Mouse (Mus musculus) spleen, postnatal 14 days (tissue): Measurements from ENCODE around the gene St7.

Source experiments
- DNase-seq, 2 experiments: peaks; one replicate each; pipeline ENCODE4 v3.0.0; 2021 to 2022; ENCODE audit warnings: low spot score in 2 of 2

The St7 gene

DNA sequence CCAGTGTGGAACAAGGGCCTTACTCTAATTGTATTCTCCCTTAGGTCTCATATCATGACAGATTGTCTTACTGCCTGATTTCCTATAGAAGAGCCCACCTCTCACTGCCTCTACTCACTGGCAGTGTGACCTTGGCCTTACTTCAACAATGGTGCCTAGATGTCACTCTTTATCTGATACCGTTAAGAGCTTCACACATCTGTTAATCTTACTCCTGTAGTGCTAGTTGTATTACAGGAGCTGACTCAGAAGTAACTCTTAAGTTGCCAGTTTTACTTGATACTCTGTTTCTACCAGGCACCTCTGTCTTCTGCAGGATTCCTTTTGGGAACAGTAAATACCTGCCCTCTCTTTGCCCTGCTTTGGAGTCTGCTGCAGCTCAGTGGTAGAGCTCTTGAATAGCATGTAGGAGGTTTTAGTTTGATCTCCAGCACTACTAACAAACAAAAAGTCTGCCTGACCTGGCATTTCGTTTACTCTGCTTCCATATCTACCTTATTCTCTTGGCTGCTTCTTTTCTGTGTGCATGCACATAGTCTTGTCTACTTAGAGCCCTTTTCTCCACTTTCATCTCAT, 121.4 kb downstream of the St7 start:
- no peak for DNase-seq

DNA sequence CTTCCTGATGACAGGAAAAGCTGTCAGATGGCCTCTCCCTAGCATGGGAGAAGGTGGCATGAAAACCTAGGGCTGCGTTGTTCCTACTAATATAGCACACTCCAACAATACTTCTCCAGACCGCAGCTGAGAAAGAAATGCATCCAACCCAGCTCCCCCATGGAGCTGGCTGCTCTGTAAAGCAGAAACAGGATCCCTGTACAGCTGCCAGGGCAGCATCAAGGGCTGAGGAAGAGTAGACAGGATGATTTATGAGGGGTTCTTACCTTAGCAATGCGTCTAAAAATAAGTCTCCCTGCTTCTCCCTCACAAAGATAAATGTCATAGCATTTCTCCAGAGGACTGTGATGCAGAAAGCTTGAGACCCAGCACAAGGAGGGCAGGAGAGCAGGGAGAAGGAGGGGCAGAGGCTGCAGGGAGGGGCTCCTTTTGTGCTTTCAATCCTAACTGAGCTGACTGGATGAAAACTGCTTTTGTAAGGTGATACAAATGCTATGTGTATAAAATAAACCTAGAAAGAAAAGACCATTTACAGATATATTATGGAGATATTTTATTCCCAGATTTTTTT, 124.2 kb downstream of the St7 start:
- DNase-seq, result no peak

DNA sequence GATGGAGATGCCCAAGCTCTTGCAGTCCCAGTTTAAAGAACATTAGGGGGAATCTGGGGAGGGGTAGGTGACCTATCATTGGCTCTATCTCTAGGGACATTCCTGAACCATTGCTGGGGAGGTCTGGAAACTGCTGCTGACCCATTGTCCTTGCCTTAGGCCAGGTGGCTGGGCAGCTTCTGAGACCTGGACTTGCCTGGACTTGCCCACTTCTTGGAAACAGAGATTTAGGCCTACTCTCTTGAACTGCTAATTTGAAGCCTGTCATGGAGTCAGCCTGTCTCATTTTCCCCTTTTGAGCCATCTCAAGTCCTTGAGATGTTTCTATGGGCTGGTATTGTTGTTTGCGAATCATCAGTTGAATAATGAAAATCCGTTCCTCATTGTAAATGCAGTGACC, 130.9 kb downstream of the St7 start:
- no peak for DNase-seq

DNA sequence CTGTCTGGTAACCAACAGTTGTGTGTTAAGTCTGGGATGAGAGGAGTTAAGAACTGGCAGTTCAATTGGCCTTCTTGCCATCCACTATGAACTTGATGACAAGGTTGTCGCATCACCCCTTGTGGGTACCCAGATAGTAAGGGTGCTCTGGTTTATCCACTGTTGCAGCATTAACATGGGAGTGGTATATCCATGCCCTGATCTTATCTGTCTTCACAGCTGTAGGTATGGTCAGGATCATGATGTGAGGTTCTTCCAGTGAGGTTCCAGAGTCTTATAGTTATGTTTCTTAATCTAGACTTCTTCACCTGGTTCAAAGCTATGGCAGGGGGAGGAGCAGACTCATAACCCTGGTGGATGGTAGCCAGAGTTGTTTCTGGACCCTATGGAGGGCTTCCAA, 132.0 kb downstream of the St7 start:
- no peak for DNase-seq

DNA sequence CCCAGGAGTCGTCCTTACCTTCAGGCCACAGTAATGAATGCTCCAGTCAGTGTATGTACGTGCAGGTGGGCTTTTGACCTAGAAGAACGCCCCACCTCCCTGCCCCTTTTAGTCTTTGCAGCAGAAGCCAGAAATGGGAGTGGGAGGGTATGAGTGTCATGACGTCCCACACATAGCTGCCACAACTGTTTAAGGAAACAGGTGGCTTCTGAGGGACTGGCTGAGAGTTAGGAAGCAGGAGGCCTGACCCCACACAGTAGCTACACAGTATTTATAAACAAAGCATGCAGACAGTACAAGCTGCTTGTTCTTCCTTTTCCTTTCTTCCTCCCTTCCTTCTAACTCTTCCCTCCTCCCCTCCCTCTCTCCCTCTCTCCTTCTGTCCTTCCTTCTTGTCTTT, 135.6 kb downstream of the St7 start:
- no peak for DNase-seq

DNA sequence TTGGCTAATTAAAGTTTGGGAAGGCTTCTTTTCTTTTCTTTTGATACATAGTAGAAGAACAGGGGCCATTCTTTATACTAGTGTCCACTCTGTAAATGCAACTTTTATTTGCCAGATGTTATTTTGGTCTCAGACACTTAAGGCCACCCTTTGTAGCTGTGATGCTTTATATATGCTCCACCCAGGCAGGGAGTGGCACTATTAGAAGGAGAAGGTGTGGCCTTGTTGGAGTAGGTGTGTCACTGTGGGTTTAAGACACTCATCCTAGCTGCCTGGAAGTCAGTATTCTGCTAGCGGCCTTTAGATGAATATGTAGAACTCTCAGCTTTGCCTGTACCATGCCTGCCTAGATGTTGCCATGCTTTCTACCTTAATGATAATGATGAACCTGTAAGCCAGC, 137.2 kb downstream of the St7 start:
- DNase-seq, result no peak

DNA sequence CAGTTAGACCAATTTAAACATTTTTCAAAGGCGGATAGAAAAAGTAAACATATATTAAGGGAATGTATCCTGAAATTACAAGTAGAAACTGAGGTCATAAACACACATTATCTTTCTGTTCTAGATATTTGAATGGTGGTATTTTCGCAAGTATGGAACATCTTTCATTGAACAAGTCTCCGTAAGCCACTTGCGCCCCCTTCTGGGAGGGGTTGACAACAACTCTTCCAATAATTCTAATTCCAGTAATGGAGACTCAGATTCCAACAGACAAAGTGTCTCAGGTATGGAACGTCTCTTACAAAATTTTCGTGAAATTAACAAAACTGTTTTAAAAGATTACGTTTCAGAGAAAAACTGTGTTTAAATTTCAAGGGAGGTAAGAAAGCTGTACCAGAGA, 141.8 kb downstream of the St7 start:
- DNase-seq, result peak; percentile 40 to 74

DNA sequence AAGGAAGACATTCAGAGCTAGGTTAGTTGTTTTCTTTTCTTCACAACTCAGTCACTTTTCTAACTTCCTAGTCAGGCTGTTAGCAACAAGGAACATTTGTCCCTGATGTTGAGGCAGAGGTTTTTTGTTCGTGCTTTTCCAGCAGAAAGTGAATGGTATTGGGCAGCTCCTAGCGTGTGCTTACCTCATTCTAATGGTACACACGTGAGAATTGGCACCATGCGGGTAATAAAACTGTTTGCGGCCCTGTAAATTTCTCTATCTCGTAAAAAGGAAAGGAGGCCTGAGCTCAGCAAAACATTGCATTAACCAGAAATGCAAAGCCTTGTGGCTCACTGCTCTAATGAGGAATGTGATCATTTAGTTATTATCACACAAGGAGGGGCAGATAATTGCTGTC, 143.0 kb downstream of the St7 start:
- DNase-seq, result no peak

DNA sequence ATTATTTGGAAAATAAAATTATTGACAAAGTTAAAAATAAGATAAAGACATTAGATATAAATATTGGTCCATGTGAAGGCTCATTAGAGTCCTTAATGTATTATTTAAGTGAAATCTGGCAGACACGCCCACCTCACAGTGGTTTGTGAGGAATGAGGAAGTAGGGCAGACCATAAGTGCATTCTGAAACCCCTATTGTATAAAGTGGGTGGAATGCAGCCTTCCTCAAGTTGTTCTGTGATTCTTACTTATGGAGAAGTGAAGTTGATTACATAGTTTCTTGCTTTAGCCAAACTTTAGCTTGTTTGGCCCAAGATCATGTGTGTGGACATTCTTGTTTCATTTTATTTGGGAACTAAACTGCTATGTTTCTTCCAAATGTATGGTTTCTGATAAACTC, 144.9 kb downstream of the St7 start:
- no peak for DNase-seq

DNA sequence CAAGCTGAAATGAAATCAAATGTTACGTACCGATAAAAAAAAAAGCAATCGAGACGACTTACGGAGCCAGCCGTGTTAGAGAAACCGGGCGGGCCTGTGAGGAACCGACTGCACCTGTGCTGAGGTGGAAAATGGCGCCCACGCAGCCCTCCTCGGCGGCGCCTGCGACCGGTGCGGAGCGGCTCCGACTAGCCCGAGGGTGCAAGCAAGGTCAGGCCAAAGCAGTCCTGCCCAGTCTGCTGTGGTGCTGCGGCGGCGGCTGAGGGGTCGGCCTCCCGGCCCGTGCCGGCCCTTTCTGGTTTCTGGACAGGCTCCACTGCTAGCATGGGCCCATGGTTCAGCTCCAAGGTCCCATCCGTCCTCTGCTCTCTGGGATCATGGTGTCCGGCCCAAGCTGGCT, 147.7 kb downstream of the St7 start:
- DNase-seq, result no peak

DNA sequence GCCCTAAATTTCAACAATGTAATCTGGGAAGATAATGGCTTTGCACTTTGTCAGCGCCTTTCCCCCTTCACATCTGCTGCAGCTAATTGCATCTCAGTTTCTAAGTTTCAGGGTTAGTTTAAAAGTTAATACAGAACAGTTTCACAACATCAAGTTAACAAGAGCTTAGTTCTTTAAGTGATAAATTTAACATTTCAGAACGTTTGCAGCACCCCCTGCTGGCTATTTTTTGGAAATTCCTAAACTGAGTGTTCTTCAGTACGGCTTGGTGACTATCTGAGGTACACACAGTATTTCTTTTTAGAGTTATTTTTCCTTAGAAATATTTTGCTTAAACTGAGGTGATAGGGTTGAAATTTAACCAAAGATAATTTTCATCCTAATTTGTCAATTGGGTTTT, 150.0 kb downstream of the St7 start:
- peak in 1 of 2 experiments; percentile 44 for DNase-seq

DNA sequence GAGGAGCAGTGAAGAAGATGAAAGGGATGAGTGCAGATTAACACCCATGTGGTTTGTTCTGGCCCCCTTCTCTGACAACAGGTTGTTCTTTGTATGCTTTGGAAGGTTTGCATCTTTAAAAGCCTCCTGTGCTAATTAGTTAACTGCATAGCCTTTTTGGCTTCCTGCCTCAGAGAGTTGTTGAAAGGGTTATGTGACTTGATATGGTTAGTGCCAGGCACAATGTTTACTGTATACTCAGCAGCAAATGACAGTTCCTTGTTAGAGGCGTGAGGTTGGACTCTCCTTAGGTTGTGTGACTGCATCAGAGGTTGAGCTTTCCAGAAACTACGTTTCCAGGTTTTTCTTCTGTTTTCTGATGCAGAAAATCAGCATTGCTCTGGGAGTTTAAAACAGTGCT, 158.6 kb downstream of the St7 start:
- no peak for DNase-seq

DNA sequence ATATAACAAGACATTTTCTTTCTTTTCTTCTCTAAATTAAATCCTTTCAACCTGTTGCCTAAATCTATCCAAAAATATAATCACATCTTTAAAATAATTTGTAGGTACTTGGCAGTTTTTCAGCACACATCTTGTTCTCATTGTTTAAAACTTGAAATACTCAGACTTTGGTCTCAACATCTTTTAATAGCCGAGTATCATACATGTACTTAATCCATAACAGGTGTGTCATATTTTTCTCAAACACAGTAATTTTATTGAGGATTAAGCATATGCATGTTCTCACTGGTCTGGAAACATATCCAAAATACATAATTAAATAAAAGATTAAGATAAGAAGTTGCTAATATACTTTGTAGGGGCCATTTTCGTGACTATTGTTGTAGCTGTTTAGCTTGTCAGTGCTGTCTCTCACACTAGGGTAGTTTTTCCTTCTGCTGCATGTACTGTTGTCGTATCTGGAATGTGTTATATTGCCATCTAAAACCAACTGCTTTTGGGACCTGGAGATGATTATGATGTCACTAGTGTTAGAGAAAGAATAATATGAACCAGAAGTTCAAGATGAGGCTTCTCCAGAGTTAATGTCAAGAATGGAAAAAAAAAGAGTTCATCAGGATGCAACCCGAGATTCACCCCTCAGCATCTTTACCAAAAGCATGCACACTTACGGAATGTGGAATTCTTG, 161.0 kb downstream of the St7 start:
- no peak for DNase-seq

DNA sequence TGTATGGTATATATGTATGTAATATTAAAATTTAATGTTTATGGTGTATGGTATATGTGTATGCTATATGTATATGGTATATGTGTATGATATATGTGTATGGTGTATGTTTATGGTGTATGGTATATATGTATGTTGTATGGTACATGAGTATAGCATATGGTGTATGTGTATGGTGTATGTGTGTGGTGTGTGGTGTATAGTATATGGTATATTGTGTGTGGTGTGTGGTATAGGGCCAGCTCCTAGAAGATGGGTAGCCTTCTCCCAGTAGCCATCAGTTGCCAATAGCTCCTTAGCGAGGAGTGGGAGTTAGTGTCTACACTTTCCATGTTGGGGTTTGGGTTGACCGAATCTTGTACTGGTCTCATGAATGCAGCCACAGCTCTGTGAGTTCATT, 162.9 kb downstream of the St7 start:
- DNase-seq, result no peak

DNA sequence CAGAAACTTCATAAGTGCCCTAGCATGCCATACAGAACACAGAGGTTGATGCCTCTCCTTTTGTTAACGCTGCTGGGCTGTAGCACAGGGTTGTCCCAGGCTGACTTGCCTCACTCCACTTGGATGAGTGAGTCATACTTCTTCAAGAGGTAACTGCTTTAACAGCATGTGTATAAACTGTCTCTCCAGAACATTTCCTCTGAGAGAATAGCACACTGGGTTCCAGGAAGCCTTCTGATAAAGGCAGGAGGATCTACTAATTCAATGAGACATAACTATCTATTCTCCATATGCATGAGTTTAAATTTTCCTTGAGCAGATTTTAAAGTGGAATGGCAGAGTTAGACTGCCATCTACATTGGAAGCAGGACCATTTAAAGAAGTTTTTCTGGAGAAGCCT, 166.8 kb downstream of the St7 start:
- no peak for DNase-seq

DNA sequence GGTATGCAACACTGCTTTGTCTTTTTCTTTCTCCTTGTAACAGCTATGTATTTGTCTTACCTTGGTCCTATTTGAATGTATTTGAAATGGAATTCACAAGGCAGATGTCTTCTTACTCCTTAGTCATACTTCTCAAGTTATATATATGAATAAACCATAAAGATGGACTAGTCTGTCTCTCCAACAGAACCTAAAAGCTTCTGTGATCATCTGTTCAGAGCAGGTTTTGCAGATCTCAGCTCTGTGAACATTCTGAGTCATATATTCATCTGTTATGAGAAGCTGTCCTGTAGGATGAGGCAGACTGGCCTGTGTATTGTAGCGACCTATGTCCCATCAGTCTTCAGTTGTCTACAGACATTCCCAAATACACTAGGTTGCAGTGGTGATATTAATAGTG, 167.7 kb downstream of the St7 start:
- no peak for DNase-seq

DNA sequence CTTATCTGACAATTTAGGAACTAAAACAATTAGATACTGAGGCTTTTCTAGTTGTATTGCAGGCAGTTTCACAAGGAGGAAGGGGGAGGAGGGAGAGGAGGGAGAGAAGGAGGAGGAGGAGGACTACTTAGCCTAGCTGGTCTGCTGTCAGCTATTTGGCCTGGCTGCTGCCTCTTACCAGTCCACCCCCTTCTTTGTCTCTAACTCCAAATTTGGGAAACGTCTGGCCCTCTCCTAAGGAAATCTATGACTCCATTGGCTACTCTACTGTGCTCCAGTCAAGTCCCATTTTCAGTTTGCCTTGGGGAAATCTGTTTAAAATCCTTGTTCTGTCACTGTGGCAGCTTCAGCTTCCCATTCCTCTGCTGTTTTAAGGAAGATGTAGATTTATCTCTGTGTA, 175.1 kb downstream of the St7 start:
- no peak for DNase-seq

DNA sequence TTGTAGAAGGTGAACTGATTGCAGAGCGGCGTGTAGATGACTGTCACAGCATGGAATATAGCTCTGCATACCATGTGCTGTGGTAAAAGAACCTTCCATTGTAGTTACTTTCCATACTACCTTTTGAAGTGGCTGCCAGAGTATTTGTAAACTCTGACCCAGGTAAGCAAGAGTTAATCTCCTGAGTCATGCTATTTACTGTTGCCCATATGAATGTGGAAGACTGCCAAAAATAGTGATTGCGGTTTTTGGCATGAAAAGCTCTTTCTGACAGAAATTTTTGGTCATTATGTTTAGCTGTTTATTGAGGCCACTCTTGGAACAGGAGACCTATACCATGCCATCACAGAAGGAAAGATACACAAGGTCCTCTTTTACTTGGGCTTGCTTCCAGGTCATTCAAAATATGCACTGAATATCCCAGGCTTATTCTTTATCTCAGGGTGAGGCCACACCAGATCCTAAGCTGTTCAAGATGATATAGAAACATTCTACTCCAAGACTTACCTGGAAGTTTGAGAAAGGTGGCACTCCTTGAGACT, 179.2 kb downstream of the St7 start:
- DNase-seq, result no peak

DNA sequence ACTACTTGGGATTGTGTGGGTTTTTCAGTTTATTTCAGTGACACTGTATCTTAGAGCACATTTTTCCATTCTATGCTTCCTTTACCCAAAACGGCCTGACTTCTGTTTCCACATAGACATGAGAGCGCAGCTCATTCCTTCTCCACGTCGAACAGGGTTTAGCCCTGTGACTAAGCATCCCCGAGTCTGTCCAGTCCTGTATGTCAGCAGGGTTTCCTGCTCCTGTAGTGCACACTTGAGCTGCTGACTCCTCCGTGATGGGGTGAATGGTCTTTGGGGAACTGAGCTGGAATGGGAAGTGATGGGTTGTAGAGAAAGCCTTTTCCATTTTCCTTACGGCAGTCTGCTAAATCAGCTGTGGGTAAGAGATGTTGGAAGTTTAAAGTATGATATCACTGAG, 182.9 kb downstream of the St7 start:
- no peak for DNase-seq

DNA sequence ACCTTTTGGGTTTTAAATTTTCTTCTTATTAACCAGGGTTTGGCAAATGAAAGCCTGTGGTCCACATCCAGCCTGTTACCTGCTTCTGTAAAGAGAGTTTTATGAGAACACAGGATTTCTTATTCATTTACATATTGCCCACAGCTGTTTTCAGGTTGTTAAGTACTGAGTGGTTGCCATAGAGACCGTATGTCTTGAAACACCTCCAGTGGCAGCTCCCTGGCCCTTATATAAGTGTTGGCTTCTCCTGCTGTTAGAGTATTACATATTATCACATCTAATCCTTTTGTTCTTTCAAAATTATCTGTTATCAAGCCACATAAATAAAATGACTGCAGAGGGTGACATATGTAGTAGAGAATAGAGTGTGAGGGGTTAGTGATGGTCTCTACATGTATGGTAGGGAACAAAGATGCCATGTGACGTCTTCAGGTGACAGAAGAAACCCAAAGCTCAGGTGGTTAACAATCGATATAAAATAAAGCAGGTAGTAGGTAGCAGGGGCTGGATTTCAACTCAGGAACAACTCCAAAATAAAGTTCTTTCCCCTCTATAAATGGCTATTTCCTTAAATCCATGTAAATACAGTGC, 183.4 kb downstream of the St7 start:
- DNase-seq, result no peak

DNA sequence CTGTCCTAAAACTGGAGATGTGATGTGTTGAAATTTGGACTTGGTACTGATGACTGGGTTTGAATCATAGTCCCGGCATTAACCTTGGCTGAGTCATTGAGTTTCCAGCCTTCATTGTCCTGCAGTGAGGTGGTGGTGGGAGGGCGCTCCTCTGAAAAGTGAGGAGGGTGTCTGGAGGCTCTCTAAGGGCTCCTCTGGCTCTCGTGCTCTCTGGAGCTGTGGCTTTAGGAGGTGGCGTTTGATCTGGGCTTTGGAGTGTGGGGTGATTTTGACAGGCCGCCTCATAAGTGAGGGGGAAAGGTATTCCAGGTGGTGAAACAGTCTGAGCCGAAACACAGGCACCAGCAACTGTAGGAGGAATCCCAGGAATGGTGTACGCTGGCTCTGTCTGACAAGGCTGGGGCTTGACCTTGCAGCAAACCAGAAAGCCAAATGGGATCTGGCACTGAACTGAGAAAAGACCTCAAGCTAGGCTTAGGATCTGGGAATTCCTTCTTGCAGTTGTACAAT, 184.0 kb downstream of the St7 start:
- DNase-seq, result no peak

DNA sequence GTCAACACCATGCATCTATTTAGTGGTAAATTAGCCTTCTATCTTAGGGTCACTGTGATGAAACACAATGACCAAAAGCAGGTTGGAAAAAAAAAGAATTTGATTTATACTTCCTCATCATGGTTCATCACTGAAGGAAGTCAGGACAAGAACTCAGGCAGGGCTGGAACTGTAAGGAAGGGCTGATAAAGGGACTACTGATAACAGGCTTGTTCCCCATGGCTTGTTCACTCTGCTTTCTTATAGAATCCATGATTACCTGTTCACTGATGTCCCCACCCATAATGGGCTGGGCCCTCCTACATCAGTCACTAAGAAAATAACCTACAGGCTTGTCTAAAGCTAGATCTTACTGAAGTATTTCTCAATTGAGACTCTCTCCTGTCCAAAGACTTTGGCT, 190.2 kb downstream of the St7 start:
- no peak for DNase-seq

DNA sequence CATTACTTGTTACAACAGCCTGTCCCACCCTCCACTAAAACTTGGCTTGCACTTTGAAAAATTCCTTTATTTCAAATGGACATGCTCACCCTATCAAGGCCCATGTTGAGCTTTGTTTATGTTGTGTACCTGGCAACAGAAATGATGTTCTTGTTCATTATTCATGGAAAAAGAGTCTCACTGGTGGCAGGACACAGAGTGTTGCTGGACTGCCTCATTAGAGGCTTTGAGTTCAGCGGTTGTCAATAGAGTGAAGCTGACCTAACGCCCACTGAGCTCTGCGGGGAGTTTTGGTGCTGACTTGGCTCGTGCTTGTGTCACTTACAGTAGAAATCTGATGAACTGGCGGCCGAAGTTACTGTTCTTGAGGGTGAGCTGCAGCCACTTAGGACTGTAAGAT, 195.0 kb downstream of the St7 start:
- DNase-seq, result no peak
